Mouse (Mus musculus): ENCODE results near the gene Ptprcap.
A peak's percentile ranks its signal among the peaks of the same experiment; 100 is the strongest.

Ptprcap gene

GRCm38 (mm10) chr19:4166678-4167476 is 13.5 kb downstream of the Ptprcap start:
- DNase-seq = peak; percentile 42

GRCm38 (mm10) chr19:4169378-4169784 is 16.0 kb downstream of the Ptprcap start:
- DNase-seq = peak; percentile 99

GRCm38 (mm10) chr19:4169810-4170209 is 16.4 kb downstream of the Ptprcap start:
- DNase-seq = peak; percentile 80

- peak; percentile 50 for DNase-seq
Observed at GRCm38 (mm10) chr19:4170723-4171392, 17.5 kb downstream of the Ptprcap start.

DNA sequence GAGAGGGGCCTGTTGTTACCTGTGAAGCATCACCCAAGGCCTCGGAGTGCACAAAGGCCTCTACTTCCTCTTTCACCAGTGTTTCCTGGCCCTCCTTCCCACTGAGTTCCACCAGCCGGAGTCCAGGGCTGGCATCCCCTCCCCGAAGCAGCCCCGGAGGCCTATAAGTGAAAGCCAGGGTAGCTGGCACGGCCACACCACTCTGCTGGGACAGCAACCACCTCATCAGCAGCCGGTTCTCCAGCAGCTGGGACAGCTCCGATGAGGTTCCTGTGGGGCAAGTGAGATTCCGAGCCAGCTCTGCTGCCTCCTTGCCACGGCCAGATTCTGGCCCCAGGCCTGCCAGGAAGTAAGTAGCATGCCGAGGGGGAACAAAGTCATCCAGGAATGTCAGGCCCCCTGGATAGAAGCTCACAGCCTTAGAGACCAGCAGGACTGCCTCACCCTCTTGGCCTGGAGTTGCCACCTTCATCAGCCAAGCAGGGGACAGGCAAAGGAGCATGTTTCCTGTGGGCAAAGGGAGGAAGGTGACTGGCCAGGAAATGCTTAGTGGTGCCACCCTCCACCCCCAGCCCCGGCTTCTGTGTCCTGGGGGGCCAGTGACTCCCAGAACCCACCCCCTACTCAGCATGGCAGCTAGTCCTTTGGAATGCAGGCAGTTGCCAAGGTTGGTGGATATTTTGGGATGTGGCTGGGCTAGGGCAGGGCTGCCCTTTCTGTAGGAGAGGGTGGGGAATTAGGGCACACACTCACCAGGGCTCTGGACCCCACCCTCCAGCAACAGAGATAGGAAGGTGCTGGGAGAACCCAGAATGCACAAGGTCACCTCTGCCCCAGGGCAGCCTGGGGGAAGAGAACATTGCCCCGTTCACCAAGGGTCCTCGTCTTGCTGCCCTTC is 18.2 kb downstream of the Ptprcap start:
- peak; percentile 52 for DNase-seq

DNA sequence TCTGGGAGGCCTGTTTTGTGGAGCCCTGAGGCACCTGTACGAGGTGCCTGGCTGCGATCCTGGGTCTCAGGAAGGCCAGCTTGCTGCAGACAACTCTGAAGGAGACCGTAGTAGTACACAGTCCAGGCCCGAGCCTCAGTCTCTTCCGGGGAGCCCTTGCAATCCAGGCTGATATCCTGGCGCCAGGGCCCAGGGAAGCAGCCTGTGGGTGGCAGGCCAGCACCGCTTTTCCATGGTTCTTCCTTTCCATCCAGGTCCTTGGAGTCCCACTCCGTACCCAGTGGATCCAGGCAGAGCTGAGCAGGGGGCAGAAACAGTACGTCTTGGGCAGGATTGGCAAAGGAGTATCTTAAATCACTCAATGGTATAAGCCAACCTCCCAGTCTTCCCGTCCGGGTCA is 19.5 kb downstream of the Ptprcap start:
- DNase-seq = no peak

DNA sequence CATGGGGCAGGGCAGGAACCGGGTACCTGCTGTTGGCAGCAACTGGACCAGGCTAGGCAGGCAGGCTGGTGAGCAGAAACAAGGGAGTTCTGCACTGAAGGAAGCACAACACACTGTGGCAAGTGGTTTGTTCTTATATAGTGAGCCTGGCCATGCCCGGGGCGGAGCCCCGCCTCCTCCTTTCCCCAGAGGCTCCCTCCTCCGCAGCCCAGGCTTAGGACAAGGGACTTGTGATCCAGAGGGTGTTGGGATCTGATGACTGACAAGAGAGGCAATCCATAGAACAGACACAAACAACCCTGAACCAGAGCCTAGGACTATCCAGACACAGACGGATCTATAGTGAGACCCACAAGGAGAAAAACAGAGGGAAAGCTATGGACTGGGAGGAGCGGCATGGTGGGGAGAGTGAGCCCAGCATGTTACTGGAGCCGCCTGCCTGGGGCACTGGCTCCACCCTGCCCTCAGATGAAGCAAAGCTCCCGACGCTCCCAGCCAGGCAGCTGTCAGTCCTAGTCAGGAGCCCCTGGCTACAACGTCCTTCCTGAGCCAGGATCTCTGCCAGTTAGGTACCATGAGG is 22.1 kb downstream of the Ptprcap start, which contains the start of gene Carns1:
Gene Carns1, minus strand, starts transcription at position 112 of the 580 bp plus-strand sequence.
- no peak for DNase-seq

DNA sequence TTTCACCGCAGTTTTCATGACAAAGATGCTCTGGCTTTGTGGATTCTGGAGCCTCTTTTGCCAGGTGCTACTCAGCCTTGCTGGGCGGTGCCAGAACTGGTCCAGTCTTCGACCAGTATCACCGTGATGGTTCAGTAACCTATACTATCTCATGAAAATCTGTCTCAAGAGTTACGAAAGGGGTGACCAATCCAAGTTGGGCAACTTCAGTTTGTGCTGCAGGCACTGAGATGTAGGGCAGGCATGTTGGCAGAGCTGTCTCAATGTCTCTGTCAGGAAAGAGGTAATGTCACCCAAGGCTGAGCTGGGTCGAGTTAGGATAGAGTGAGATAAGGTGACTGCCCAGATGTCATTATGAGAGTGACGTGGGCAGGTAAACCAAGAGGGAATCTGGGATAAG is 27.0 kb downstream of the Ptprcap start:
- DNase-seq = no peak

DNA sequence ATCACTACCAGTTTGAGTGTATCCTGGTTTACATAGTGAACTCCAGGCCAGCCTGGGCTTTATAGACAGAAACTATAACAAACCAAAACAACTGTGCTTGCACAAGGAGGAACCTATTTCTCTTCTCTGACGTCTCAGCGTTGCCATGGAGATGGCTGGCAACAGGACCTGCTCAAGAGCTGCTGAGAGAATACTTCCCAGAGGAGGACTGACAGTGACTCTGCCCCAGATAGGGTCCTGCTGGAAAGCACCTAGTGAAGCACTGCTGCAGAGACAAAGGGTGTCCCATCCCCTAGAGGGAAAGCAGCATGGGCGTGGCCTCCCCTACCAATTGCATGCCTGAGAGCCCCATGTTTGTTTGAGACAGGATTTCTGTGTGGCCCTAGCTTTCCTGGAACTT is 28.5 kb downstream of the Ptprcap start:
- DNase-seq = peak; percentile 16

DNA sequence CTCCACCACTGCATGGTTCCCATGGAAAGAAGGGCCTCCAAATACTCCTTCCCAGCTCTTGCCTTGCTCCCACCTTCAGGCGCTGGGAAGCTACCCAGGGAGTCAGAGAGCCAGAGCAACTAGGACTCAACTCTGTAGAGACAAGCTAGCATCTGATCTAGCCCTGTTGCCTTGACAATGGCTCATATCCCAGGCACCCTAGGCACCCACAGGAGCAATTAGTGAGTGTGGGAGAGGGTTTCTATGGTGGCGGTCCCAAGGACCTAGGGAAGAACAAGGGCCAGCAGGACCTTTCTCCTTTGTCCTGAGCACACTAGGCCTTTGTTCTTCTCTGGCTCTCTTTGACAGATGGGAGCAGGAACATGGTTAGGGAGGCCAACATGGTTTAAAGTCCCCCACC is 30.3 kb downstream of the Ptprcap start:
- DNase-seq = peak; percentile 14

GRCm38 (mm10) chr19:4184976-4185975 is 31.9 kb downstream of the Ptprcap start:
- no peak for DNase-seq

GRCm38 (mm10) chr19:4187303-4187702 is 33.9 kb downstream of the Ptprcap start:
- no peak for DNase-seq

- peak; percentile 42 for DNase-seq
Observed at GRCm38 (mm10) chr19:4189051-4189620, 35.7 kb downstream of the Ptprcap start.

DNA sequence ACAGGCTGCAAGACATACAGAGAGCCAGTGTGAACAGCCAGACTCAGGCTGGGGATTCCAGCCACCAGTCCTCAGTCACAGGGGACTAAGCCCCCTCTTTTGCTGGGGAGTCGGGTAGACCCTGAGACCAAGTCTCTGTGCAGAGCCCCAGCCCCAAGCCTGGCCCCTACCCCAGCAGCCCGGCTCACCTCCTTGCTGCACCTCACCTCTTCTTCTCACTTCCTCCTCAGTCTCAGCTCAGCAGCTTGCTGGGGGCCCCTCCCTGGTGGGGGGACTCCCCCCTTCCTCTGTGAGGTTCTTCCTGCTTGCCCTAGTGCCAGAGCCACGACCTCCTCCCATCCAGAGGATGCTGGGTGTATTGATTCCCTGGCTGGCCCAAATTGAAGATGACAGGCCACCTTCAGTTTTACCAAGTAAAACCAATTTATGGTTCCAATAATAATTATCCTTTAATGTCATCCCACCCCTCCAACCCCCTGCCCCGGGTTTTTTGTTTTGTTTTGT is 37.5 kb downstream of the Ptprcap start, which contains the start of gene Tbc1d10c:
Gene Tbc1d10c, minus strand, starts transcription at position 454 of the 504 bp plus-strand sequence.
- peak; percentile 70 for DNase-seq

DNA sequence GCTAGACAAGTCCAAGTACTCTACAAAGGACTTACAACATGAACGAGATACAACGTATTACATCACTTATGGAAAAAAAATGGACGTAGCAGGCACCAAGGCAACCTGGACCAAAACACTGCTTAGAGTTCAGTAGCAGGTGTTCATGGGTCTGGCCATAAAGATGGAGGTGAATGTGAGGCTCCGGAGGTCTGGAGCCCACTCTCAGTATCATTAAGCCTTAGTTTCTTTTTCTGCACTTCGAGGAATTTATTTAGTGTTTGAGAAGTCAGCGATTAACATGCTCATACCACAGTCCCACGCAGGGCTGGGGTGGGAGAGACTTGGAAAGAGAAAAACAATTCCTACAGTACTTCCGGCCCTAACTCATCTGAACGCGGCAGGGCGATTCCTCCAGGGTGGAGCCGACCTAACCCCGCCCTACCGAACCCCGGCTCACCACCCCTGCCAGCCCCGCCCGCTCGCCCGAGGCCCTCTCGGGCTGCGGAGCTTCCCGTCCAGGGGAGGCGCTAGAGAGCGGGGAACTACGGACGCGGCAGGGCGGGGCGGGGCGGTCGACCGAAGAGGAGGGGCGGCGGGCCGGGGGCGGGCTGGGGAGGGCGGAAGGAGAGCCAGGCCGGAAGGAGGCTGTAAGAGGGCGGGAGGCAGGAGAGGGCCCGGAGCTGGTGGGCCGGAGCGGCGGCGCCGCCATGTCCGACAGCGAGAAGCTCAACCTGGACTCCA is 38.3 kb downstream of the Ptprcap start, which contains the start of gene Ppp1ca:
Gene Ppp1ca, plus strand, starts transcription at position 538 of the 723 bp plus-strand sequence.
- peak; percentile 91 for DNase-seq

DNA sequence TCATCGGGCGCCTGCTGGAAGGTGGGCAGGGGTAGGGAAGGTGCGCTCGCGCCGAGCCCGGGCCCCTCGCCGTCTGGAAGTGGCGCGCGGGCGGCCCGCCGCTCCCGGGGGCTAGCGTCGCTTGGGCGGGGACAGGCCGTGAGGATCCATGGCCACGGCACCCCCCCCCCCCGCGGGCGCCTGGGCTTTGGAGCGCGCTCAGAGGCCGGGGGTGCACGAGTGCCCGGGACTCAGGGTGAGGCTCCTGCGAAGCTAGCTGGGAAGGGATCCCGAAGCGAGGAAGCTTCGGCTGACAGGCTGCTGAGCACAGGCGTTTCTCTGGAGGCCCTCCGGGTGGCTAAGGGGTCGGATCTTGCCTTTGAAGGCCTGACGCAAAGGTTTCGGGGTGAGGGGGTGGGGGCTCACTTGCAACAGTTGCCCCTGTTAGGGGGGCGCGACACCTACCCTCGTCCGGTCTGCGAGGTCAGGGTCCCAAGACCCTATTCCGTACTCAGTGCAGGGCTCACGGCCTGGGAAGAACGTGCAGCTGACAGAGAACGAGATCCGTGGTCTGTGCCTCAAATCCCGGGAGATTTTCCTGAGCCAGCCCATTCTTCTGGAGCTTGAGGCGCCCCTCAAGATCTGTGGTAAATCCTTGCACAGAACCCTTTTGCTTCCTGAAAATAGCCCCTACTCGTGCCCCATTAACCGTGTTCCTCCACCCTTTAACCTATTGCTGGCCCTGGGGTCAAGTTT is 39.0 kb downstream of the Ptprcap start:
- DNase-seq = no peak

DNA sequence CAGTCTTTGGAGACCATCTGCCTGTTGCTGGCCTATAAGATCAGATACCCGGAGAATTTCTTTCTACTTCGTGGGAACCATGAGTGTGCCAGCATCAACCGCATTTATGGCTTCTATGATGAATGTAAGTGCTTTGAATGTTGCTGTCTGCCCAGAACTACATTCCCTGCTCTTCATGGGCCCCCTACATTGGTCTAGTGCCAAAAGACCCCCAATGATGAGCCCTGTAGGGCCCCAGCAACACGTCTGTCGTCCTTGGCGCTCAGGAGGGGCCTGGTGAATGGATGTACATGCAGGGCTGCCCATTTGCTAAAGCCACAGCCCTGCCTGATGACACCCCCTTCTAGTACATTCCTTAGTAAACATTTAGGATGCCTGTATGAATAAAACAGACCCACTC is 39.7 kb downstream of the Ptprcap start:
- DNase-seq = peak; percentile 67

- DNase-seq = peak; percentile 49
Observed at GRCm38 (mm10) chr19:4194021-4194724, 40.8 kb downstream of the Ptprcap start.
